Mouse (Mus musculus) midbrain, embryonic 11.5 days (tissue): ENCODE data around the gene Bfar. TPM values are rescaled to one million over a fixed set of nuclear protein-coding genes. Genes with fewer than 3 reads are reported as not detected.
"Not testable (repeated sequence)": the region's sequence is repeated elsewhere in the genome, so short reads cannot be mapped to it uniquely, and the experiment has no call there.

Experiments used
- ATAC-seq: fragments of 200-750 bp; cut with Nextera tagmentation; 2 replicates; pipeline ENCODE4 v1.8.0; 2017; ENCODE audit warnings: moderate TSS enrichment, moderate library complexity; ENCODE audit not compliant: low FRiP score
- DNase-seq: peaks from one replicate; pipeline ENCODE4 v3.0.0; 2015; ENCODE audit warnings: low spot score; ENCODE audit errors: missing footprints
- H3K27ac ChIP-seq: fragments of 300-500 bp; sonication (generic); 2 replicates; pipeline ENCODE4 v1.5.1; 2014; ENCODE audit warnings: low read depth, low read length
- H3K27me3 ChIP-seq: fragments of 300-500 bp; sonication (generic); 2 replicates; pipeline ENCODE4 v1.6.1; 2014; ENCODE audit warnings: mild to moderate bottlenecking, low read length, moderate library complexity, mixed read lengths; ENCODE audit not compliant: control insufficient read depth, insufficient read depth
- H3K36me3 ChIP-seq: fragments of 300-500 bp; sonication (generic); 2 replicates; pipeline ENCODE4 v1.6.1; 2014; ENCODE audit warnings: mild to moderate bottlenecking, low read length, moderate library complexity, mixed read lengths; ENCODE audit not compliant: control insufficient read depth, insufficient read depth
- H3K4me1 ChIP-seq: fragments of 300-500 bp; sonication (generic); 2 replicates; pipeline ENCODE4 v1.6.1; 2014; ENCODE audit warnings: low read length; ENCODE audit not compliant: control insufficient read depth, insufficient read depth
- H3K4me2 ChIP-seq: fragments of 300-500 bp; sonication (generic); 2 replicates; pipeline ENCODE4 v1.6.1; 2014; ENCODE audit warnings: mild to moderate bottlenecking, moderate library complexity
- H3K4me3 ChIP-seq: fragments of 300-500 bp; sonication (generic); 2 replicates; pipeline ENCODE4 v1.5.1; 2014; ENCODE audit warnings: low read depth, low read length
- H3K9ac ChIP-seq: fragments of 300-500 bp; sonication (generic); 2 replicates; pipeline ENCODE4 v1.6.1; 2014; ENCODE audit warnings: low read length
- H3K9me3 ChIP-seq: fragments of 300-500 bp; sonication (generic); 2 replicates; pipeline ENCODE4 v1.6.1; 2016; ENCODE audit warnings: low read length; ENCODE audit not compliant: control insufficient read depth
- WGBS: fragments of 180-500 bp; shearing (Covaris S2); extraction: QIAGEN DNeasy Blood & Tissue Kit; methylation state at CpG from one replicate; pipeline ENCODE4 v1.1.7; 2014; 5-methylcytosine and 5-hydroxymethylcytosine counted together
- polyA plus RNA-seq: library from polyadenylated mRNA; unstranded; fragments of >200 nt; fragmentation: Nextera tagmentation; extraction: Ambion mirVana; gene quantifications from 2 replicates; pipeline ENCODE4 v1.2.1, GENCODE M21; 2014

Bfar gene
- polyA plus RNA-seq, 1 experiment from 2014 or later, result 41.6 TPM

DNA sequence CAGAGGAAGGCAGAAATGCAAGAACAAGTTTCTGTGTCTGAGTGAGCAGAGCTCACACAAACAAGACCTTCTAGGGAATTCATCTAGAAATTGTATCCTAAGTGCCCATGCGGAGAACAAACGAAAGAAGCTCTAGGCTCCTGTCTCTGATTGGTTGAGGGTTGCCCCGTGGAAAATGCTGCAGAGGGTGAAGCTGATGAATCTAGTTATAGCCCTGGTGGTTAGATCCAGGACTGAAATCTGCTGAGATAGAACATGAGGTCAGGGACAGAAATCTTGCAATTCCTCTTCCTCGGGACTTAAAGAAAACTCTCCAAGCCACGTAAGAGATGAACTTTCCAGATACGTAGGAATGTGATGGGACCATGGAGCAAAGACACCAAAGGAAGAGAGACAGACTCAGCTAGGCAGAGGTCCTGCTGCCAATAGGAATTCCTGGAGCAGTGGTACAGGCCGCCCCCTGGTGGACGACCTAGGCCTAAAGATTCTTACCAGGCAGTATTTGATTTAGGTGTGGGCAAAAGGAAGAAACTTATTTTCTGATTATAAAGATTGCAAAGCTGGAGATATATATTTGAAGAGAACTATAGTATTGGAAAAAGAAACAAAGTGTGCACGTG is 62.0 kb downstream of the Bfar start:
- Histone ChIP-seq H3K4me1 (no peaks in the 10 kb centered on the region), H3K36me3 (no peaks in the 10 kb centered on the region), H3K27ac (no peak overlapping the region), H3K9me3 (no peaks in the 10 kb centered on the region), H3K4me2 (no peak overlapping the region), H3K9ac (no peak overlapping the region), H3K4me3 (no peak overlapping the region), H3K27me3 (no peaks in the 10 kb centered on the region)
- ATAC-seq (peak; percentile 33; the same call in 1 of the 2 replicates), DNase-seq (peak; percentile 91)
- 25% methylated on average over 9 of the region's 9 CpGs for WGBS

DNA sequence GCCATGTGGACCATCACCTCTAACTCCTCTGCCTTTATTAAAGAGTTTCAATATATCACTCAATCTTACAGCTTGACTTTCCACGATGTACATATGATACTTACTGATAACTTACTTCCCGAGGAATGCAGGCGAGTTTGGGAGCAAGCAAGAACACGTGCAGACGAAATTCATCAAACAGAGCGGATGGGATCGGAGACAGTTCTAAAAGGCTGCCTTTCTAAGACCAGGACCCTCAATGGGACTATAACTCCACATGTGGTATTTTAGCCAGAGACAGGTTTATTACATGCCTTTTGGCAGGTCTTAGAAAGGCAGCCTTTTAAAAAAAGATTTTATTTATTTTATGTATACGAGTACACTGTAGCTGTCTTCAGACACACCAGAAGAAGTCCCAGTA is 64.3 kb downstream of the Bfar start:
- 91% methylated on average over 8 of the region's 8 CpGs for WGBS
- Histone ChIP-seq H3K36me3 (no peaks in the 10 kb centered on the region), H3K9me3 (no peaks in the 10 kb centered on the region), H3K4me2 (no peak overlapping the region), H3K27ac (no peak overlapping the region), H3K27me3 (no peaks in the 10 kb centered on the region), H3K4me1 (no peaks in the 10 kb centered on the region), H3K9ac (no peak overlapping the region), H3K4me3 (no peak overlapping the region)
- no peak for DNase-seq
- ATAC-seq, result no peak

DNA sequence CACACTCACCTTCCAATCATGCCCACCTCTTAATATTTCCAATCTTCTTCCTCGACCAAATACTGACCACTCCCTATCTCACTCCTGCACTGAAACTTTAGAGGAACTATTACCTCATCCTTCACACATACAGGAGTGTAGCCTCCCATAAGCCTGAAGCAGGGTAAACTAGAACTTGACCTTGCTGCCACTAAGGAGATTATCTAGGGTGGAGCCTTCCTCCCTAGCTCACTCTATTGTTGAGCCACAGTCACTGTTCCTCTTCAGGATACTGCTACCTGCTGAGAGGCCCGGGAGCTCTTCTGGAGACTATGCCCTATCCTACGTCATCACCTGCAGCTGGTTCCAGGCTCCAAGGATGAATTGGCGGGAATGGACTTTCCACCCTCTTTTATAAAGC is 67.4 kb downstream of the Bfar start:
- not testable (repeated sequence) for H3K9ac ChIP-seq, ATAC-seq

DNA sequence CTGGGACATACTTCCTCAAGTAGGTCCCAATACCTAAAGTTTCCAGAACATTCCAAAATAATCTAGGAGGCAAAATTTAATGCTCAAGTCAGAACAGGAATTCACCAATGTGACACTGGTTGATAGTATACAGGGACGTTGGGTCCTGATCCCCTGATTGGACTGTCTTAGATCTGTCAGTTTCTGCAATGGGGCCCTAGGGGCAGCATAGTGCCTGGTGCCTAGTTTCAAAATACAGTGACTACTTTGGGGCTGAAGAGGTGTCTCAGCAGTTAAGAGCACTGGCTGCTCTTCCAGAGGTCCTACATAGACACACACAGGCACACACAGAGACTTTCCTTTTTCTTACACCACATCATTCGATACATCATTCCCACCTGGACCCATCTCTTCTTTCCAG is 69.2 kb downstream of the Bfar start:
- Histone ChIP-seq H3K36me3 (no peaks in the 10 kb centered on the region), H3K9me3 (no peaks in the 10 kb centered on the region), H3K4me1 (no peaks in the 10 kb centered on the region), H3K4me3 (no peak overlapping the region), H3K4me2 (no peak overlapping the region), H3K9ac (no peak overlapping the region), H3K27ac (no peak overlapping the region), H3K27me3 (no peaks in the 10 kb centered on the region)
- no peak for ATAC-seq
- 69% methylated on average over 2 of the region's 2 CpGs for WGBS
- DNase-seq, result no peak

More for the DNA sequence above, 67.4 kb downstream of the Bfar start:
- not testable (repeated sequence) for H3K4me3 ChIP-seq, H3K27ac ChIP-seq, DNase-seq, H3K36me3 ChIP-seq, H3K27me3 ChIP-seq, H3K4me2 ChIP-seq, H3K4me1 ChIP-seq, H3K9me3 ChIP-seq
- WGBS, result 63% methylated on average over 4 of the region's 4 CpGs

DNA sequence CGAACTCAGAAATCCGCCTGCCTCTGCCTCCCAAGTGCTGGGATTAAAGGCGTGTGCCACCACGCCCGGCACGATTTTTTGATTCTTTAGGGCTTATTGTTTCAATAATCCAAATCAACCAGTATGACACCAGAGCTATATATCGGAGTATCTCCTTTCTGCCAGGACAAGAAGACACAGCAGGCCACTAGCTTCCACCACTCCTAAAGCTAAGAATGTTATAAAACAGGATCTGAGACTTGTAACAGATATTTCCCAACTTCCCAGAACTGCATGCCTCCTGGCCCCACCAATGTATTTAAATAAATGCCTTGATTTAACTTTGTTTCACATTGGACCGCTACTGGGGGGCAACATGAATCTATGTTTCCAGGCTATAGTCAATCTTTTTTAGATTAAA is 76.0 kb downstream of the Bfar start:
- H3K4me3 ChIP-seq, result no peak overlapping the region
- no peak for DNase-seq
- no peaks in the 10 kb centered on the region for H3K27me3 ChIP-seq
- 93% methylated on average over 8 of the region's 8 CpGs for WGBS
- no peak overlapping the region for H3K9ac ChIP-seq
- ATAC-seq, result no peak
- H3K4me1 ChIP-seq, result no peaks in the 10 kb centered on the region
- H3K9me3 ChIP-seq, result no peaks in the 10 kb centered on the region
- H3K27ac ChIP-seq, result no peak overlapping the region
- H3K36me3 ChIP-seq, result no peaks in the 10 kb centered on the region
- H3K4me2 ChIP-seq, result no peak overlapping the region

DNA sequence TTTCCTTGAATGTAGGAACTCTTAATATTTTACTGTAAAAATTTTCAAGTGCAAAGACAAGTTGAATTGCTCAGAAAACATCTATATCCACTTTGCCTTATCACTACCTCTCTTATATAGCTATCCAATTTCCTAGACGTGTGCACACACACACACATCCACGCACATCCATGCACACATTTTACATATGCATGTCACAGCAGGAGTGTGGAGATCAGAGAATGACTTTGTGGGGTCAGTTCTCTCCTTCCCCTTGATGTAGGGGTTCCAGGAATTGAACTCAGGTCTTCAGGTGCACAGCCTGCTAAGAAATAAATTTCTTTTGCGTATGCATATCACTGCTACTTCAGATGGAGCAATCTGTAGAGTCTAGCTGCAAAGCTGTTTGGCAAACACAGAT is 76.5 kb downstream of the Bfar start:
- Histone ChIP-seq H3K9ac (no peak overlapping the region), H3K27ac (no peak overlapping the region), H3K4me3 (no peak overlapping the region), H3K9me3 (no peaks in the 10 kb centered on the region), H3K4me1 (no peaks in the 10 kb centered on the region), H3K4me2 (no peak overlapping the region), H3K36me3 (no peaks in the 10 kb centered on the region), H3K27me3 (no peaks in the 10 kb centered on the region)
- 62% methylated on average over 3 of the region's 3 CpGs for WGBS
- DNase-seq, result no peak
- ATAC-seq, result no peak

DNA sequence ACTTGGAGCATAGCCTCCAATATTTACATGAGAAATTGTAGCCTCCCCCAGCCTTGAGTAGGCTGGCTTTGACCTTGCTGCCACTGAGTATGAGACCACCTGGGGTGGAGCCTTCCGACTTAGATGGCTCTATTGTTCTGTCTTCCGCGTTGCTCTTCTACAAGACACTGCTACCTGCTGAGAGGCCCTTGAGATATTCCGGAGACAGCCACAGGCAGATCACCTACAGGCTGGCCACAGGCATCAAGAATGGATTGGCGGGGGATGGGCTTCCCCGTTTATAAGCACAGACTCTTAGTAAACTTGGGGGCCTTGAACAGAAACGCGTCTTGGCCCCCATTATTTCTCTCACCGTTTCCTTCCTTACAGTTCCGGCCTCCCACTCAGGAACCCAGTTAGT is 77.2 kb downstream of the Bfar start:
- not testable (repeated sequence) for H3K36me3 ChIP-seq, H3K9ac ChIP-seq, H3K9me3 ChIP-seq, ATAC-seq, H3K4me3 ChIP-seq, H3K4me2 ChIP-seq, H3K27ac ChIP-seq, DNase-seq, H3K27me3 ChIP-seq, H3K4me1 ChIP-seq
- WGBS, result 13% methylated on average over 10 of the region's 10 CpGs

DNA sequence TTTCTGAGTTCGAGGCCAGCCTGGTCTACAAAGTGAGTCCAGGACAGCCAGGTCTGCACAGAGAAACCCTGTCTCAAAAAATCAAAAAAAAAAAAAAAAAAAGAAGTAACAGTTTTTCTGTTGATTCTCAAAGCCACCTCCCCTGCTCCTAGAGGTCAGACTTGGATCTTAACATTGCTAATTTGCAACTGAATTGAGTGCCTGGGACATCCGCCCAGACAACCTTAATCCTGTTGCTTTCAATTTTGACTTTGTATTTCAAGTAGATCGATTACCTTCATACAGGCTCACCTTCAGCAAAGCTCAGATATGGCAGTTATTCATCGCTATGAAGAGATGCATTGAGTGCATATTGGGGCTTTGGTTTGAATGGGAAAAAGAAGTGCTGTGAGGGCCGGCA is 77.6 kb downstream of the Bfar start:
- 39% methylated on average over 5 of the region's 5 CpGs for WGBS
- Histone ChIP-seq H3K9me3 (no peaks in the 10 kb centered on the region), H3K4me3 (no peak overlapping the region), H3K4me1 (no peaks in the 10 kb centered on the region), H3K4me2 (no peak overlapping the region), H3K36me3 (no peaks in the 10 kb centered on the region), H3K27me3 (no peaks in the 10 kb centered on the region), H3K27ac (no peak overlapping the region), H3K9ac (no peak overlapping the region)
- DNase-seq, result no peak
- ATAC-seq, result no peak

DNA sequence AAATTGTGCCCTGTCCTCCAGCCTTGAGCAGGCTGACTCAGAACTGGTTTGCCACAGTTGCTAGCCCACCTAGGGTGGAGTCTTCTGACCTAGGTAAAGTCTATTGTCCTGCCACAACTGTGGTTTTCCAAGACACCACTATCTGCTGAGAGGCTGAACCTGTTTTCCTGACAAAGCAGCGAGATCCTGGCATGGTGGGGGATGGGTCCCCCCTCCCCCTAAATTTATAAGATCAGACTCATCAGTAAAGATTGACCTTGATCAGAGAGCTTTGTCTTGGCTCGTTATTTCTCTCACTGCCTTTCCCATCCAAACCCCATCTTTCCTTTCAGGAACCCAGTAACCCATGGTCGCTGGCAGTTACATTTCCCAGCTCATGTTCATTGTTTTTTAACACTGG is 78.3 kb downstream of the Bfar start:
- WGBS, result 44% methylated on average over 3 of the region's 3 CpGs
- Histone ChIP-seq H3K9ac (no peak overlapping the region), H3K4me1 (no peaks in the 10 kb centered on the region; the same call in 1 of the 2 replicates), H3K36me3 (no peaks in the 10 kb centered on the region), H3K27ac (no peak overlapping the region), H3K4me3 (no peak overlapping the region), H3K27me3 (no peaks in the 10 kb centered on the region), H3K9me3 (no peaks in the 10 kb centered on the region), H3K4me2 (no peak overlapping the region)
- ATAC-seq, result no peak
- no peak for DNase-seq
